Mouse (Mus musculus) natural killer cell, adult 2 months (primary cell): ENCODE results near the gene Zfp11.
"Not testable (repeated sequence)": the region's sequence is repeated elsewhere in the genome, so short reads cannot be mapped to it uniquely, and the experiment has no call there.

Experiments
- DNase-seq, 2 experiments: peaks; one replicate each; pipeline ENCODE4 v3.0.0; 2022; ENCODE audit warnings: low spot score in 2 of 2

Gene Zfp11

GRCm38 (mm10) chr5:129670036-129670458 is at the start of gene Zfp11:
Gene Zfp11, minus strand, starts transcription at chr5:129670099.
- peak; percentile 45 to 63 for DNase-seq

DNA sequence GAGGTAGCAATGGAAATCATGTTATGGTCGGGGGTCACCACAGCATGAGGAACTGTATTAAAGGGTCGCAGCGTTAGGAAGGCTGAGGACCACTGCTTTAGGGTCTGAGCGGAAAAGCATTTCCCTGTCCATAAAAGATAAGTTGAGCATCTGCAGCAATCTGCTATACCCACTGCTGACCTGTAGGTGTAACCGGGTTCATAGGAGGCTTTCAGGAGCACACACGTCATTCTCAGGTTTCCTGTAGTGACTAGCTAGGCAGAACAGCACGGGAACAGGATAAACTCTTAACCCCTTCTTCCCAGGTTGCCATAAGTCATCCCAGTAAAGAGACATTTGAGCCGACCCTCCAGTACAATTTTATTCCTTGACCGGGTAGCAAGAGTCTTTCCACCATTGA is 47.1 kb upstream of the Zfp11 start:
- no peak for DNase-seq

- DNase-seq = peak; percentile 87 to 90
These were observed 45.5 kb upstream of the Zfp11 start, which contains the start of gene Mrps17 for GRCm38 (mm10) chr5:129715326-129715861. Gene Mrps17, plus strand, starts transcription at chr5:129715497.

DNA sequence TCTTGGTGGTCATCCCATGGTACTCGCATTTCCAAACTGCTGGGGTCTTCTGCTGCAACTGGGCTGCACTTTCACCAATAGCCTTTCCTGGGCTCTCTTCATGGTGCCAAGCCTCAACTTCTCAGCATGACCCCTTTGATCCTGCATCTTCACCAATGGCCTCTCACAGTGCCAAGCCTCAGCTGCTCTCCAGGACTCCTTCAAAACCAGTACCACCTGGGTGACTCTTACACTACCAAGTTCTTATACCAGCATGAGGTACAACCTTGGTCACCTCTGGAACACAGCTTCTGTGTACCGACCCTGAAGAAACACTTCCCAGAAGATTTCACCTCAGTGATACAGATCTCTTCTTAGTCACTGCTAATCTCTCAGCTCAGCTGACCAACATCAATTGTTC is 38.5 kb upstream of the Zfp11 start, which contains the start of gene Sept14:
Gene Sept14 (minus strand): TSS at position 101 of the 400 bp plus-strand sequence.
- no peak for DNase-seq

DNA sequence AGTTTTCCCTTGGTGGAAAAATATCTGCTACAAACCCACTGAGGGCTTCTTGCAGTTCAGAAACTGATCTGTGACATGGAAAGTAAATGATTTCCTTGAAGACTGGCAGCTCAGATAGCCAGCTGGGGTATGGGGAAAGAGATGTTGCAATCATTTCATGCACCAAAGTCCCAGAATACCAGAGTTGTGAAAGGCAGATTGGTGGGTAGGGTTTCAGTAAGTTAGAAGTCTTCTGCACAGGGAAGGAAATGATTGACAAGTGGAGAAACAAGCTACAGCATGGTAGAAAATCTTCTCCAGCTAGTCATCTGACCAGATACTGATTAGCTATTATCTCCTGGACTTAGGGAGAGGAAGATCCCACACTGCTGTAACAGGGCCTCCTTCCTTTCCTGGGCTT is 33.5 kb upstream of the Zfp11 start:
- no peak for DNase-seq

- no peak for DNase-seq
These were observed 31.8 kb upstream of the Zfp11 start for GRCm38 (mm10) chr5:129701706-129702105.

DNA sequence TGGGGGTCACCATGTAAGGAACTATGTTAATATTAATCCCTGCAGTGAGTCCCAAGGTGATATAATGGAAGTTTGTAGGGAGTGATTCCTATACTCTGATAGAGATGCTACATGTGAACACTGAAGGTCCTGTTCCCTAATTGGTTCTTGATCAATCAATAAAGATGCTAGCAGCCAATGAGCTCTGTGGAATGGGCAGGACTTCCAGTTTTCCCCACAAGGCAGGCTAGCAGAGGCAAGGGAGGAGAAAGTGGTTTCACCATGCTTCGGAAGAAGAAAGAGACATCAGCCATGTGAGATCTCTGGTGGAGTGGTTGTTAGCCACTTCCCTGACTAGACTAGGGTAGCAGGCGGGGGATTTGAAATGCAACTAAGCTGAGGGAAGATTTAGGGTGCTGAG is 30.6 kb upstream of the Zfp11 start:
- no peak for DNase-seq

DNA sequence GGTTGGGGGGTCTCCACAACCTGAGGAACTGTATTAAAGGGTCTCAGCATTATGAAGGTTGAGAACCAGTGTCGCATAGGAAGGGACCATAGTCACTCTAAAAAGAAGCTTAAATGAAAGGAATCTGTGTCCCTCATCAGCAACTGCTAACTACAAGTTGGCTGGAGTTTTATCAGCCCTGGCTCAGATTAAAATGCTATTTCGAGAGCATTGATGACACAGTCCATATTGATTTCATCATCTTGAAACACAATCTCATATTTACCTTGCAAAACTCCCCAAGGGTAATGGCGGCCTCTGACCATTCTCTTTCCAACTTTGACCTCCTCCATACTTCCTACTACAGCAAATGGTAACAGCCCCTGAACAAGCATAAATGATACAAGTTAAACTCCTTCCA is 20.6 kb upstream of the Zfp11 start:
- no peak for DNase-seq

- DNase-seq = no peak
These were observed 17.7 kb upstream of the Zfp11 start for GRCm38 (mm10) chr5:129687621-129688020.

DNA sequence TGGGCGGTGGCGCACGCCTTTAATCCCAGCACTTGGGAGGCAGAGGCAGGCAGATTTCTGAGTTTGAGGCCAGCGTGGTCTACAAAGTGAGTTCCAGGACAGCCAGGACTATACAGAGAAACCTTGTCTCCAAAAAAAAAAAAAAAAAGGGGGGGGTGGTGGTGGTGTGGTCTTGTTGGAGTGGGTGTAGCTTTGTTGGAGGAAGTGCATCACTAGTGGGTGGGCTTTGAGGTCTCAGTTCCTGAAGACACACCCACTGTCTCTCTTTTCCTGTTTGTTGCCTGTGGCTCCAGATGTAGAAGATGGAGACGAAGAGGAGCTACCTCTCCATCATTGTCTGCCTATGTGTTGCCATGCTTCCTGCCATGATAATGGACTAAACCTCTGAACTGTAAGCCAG is 15.2 kb upstream of the Zfp11 start:
- DNase-seq = not testable (repeated sequence)

GRCm38 (mm10) chr5:129669453-129670035 is 355 bp downstream of the Zfp11 start:
- no peak for DNase-seq

DNA sequence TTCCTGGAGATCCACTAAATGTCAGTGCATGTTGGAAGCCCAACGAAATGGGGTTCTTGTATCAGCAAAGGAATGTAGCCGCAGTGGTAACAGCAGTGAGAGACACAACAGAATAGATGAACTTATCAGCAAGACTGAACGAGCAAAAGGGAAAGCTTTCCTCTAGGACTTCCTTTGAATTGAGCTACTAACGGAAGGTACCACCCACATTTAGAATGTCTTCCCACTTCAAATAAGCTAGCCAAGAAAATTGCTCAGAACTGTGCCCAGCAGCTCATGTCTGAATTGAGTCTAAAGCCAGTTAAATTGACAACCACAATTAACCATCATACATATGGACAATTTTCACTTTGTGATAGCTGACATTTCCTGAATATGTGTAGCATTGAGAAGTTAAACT is 2.0 kb downstream of the Zfp11 start:
- DNase-seq = no peak

GRCm38 (mm10) chr5:129666271-129666909 is 3.5 kb downstream of the Zfp11 start:
- DNase-seq = no peak

- no peak for DNase-seq
These were observed 5.8 kb downstream of the Zfp11 start for GRCm38 (mm10) chr5:129664090-129664489.

GRCm38 (mm10) chr5:129657931-129658330 is 12.0 kb downstream of the Zfp11 start:
- no peak for DNase-seq

DNA sequence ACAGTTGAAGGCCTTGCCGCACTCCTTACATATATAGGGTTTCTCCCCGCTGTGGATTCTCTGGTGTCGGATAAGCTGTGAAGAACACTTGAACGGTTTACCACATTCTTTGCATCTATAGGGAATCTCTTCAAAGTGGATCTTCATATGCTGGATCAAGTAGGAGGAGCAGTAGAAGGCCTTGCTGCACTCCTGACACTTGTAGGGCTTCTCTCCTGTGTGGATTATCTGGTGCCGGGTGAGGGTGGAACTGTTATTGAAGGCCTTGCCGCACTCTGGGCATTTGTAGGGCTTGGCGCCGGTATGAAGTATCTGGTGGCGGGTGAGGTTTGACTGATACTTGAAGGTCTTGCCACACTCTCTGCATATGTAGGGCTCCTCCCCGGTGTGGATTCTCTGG is 12.9 kb downstream of the Zfp11 start:
- DNase-seq = no peak

GRCm38 (mm10) chr5:129650858-129651257 is 19.0 kb downstream of the Zfp11 start:
- DNase-seq = no peak

DNA sequence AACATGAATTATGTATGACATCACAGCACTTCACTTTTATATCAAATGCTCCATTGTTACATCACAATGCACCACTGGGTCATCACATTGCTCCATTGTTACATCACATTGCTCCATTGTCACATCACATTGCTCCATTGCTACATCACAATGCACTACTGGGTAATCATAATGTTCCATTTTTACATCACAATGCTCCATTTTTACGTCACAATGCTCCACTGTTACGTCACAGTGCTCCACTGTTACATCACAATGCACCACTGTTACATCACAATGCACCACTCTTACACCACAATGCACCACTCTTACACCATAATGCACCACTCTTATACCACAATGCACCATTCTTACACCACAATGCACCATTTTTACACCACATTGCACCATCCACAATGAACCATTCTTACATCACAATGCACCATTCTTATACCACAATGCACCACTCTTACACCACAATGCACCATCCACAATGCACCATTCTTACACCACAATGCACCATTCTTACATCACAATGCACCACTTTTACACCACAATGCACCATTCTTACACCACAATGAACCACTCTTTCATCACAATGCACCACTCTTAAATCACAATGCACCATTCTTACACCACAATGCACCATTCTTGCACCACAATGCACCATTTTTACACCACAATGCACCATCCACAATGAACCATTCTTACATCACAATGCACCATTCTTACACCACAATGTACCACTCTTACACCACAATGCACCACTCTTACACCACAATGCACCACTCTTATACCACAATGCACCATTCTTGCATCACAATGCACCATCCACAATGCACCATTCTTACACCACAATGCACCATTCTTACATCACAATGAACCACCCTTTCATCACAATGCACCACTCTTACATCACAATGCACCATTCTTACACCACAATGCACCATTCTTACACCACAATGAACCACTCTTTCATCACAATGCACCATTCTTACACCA is 37.3 kb downstream of the Zfp11 start:
- DNase-seq = not testable (repeated sequence)

GRCm38 (mm10) chr5:129626586-129626985 is 43.3 kb downstream of the Zfp11 start:
- not testable (repeated sequence) for DNase-seq

GRCm38 (mm10) chr5:129626099-129626498 is 43.8 kb downstream of the Zfp11 start:
- DNase-seq = no peak

GRCm38 (mm10) chr5:129621361-129621760 is 48.5 kb downstream of the Zfp11 start:
- no peak for DNase-seq

- not testable (repeated sequence) for DNase-seq
These were observed 49.3 kb downstream of the Zfp11 start for GRCm38 (mm10) chr5:129620600-129620999.
